Mouse (Mus musculus) embryonic facial prominence, embryonic 12.5 days (tissue): ENCODE data around the gene Fbrsl1. TPM values are rescaled to one million over a fixed set of nuclear protein-coding genes. Genes with fewer than 3 reads are reported as not detected.

Source experiments
- ATAC-seq: fragments of 200-750 bp; cut with Nextera tagmentation; 2 replicates; pipeline ENCODE4 v1.8.0; 2017; ENCODE audit not compliant: insufficient number of reproducible peaks, insufficient read depth, low FRiP score, low TSS enrichment
- H3K27ac ChIP-seq: fragments of 300-500 bp; sonication (generic); 2 replicates; pipeline ENCODE4 v1.5.1; 2016; ENCODE audit warnings: mild to moderate bottlenecking
- H3K27me3 ChIP-seq: fragments of 300-500 bp; sonication (generic); 2 replicates; pipeline ENCODE4 v1.6.1; 2016; ENCODE audit warnings: mild to moderate bottlenecking, moderate library complexity
- H3K36me3 ChIP-seq: fragments of 300-500 bp; sonication (generic); 2 replicates; pipeline ENCODE4 v1.6.1; 2016; ENCODE audit warnings: mild to moderate bottlenecking
- H3K4me1 ChIP-seq: fragments of 300-500 bp; sonication (generic); 2 replicates; pipeline ENCODE4 v1.6.1; 2016
- H3K4me2 ChIP-seq: fragments of 300-500 bp; sonication (generic); replicated peaks from 2 replicates; pipeline ENCODE4 v1.6.1; 2016; ENCODE audit warnings: mild to moderate bottlenecking, moderate library complexity
- H3K4me3 ChIP-seq: fragments of 300-500 bp; sonication (generic); 2 replicates; pipeline ENCODE4 v1.5.1; 2016; ENCODE audit warnings: mild to moderate bottlenecking
- H3K9ac ChIP-seq: fragments of 300-500 bp; sonication (generic); 2 replicates; pipeline ENCODE4 v1.6.1; 2016; ENCODE audit warnings: mild to moderate bottlenecking, moderate library complexity
- H3K9me3 ChIP-seq: fragments of 300-500 bp; sonication (generic); 2 replicates; pipeline ENCODE4 v1.6.1; 2016; ENCODE audit warnings: mild to moderate bottlenecking, moderate library complexity
- WGBS: fragments of 180-500 bp; shearing (Covaris S2); methylation state at CpG from one replicate; pipeline ENCODE4 v1.1.7; 2016; 5-methylcytosine and 5-hydroxymethylcytosine counted together
- polyA plus RNA-seq: library from polyadenylated mRNA; unstranded; fragments of >200 nt; fragmentation: Nextera tagmentation; extraction: Ambion mirVana; gene quantifications from 2 replicates; pipeline ENCODE4 v1.2.1, GENCODE M21; 2016

The Fbrsl1 gene
- polyA plus RNA-seq, result 25.4 and 26.6 TPM in 2 replicates

GRCm38 (mm10) chr5:110448436-110449134, at the start of gene Fbrsl1:
Gene Fbrsl1 (minus strand): TSS chr5:110448503.
- peaks cover 24% of the 10 kb centered on the region for H3K4me1 ChIP-seq
- ATAC-seq, result peak; percentile 95
- WGBS, result under 1% methylated on average over 38 of the region's 46 CpGs
- no peaks in the 10 kb centered on the region for H3K9me3 ChIP-seq
- H3K36me3 ChIP-seq, result no peaks in the 10 kb centered on the region
- H3K27ac ChIP-seq, result peak within 1 kb of the TSS; percentile 72
- H3K9ac ChIP-seq, result peak within 1 kb of the TSS; percentile 91
- H3K4me2 ChIP-seq, result peak within 1 kb of the TSS; percentile 98
- peak within 1 kb of the TSS; percentile 77 for H3K4me3 ChIP-seq
- no peaks in the 10 kb centered on the region for H3K27me3 ChIP-seq

- Histone ChIP-seq H3K9me3 (no peaks in the 10 kb centered on the region), H3K36me3 (no peaks in the 10 kb centered on the region), H3K27me3 (no peaks in the 10 kb centered on the region), H3K4me2 (no peak overlapping the region), H3K27ac (no peak overlapping the region), H3K9ac (no peak overlapping the region), H3K4me3 (no peak overlapping the region), H3K4me1 (no peaks in the 10 kb centered on the region)
- no peak for ATAC-seq
- WGBS, result 75% methylated on average over 10 of the region's 10 CpGs
Observed at GRCm38 (mm10) chr5:110498071-110498470, 49.8 kb upstream of the Fbrsl1 start.

- H3K9me3 ChIP-seq, result no peaks in the 10 kb centered on the region
- no peak overlapping the region for H3K27ac ChIP-seq
- no peak overlapping the region for H3K4me2 ChIP-seq
- H3K36me3 ChIP-seq, result no peaks in the 10 kb centered on the region
- H3K27me3 ChIP-seq, result no peaks in the 10 kb centered on the region
- no peaks in the 10 kb centered on the region for H3K4me1 ChIP-seq
- 78% methylated on average over 5 of the region's 5 CpGs for WGBS
- H3K9ac ChIP-seq, result no peak overlapping the region
- ATAC-seq, result no peak
- no peak overlapping the region for H3K4me3 ChIP-seq
Observed at GRCm38 (mm10) chr5:110497556-110497955, 49.3 kb upstream of the Fbrsl1 start.

GRCm38 (mm10) chr5:110495051-110495450, 46.7 kb upstream of the Fbrsl1 start:
- Histone ChIP-seq H3K4me2 (no peak overlapping the region), H3K27me3 (no peaks in the 10 kb centered on the region), H3K9ac (no peak overlapping the region), H3K4me1 (no peaks in the 10 kb centered on the region), H3K36me3 (no peaks in the 10 kb centered on the region), H3K9me3 (no peaks in the 10 kb centered on the region), H3K4me3 (no peak overlapping the region), H3K27ac (no peak overlapping the region)
- no peak for ATAC-seq
- WGBS, result 62% methylated on average over 6 of the region's 6 CpGs

- WGBS, result 65% methylated on average over 4 of the region's 4 CpGs
- Histone ChIP-seq H3K9me3 (no peaks in the 10 kb centered on the region), H3K9ac (peak overlapping the region; percentile 5; the same call in 1 of the 2 replicates), H3K4me2 (no peak overlapping the region), H3K27ac (no peak overlapping the region), H3K27me3 (no peaks in the 10 kb centered on the region), H3K4me1 (no peaks in the 10 kb centered on the region), H3K36me3 (no peaks in the 10 kb centered on the region), H3K4me3 (no peak overlapping the region)
- no peak for ATAC-seq
Observed at GRCm38 (mm10) chr5:110494396-110494795, 46.1 kb upstream of the Fbrsl1 start.

GRCm38 (mm10) chr5:110493785-110494184, 45.5 kb upstream of the Fbrsl1 start:
- no peak overlapping the region for H3K4me2 ChIP-seq
- 6% methylated on average over 4 of the region's 4 CpGs for WGBS
- H3K36me3 ChIP-seq, result no peaks in the 10 kb centered on the region
- no peaks in the 10 kb centered on the region for H3K9me3 ChIP-seq
- H3K27ac ChIP-seq, result no peak overlapping the region
- H3K4me3 ChIP-seq, result no peak overlapping the region
- H3K27me3 ChIP-seq, result no peaks in the 10 kb centered on the region
- H3K4me1 ChIP-seq, result no peaks in the 10 kb centered on the region
- H3K9ac ChIP-seq, result no peak overlapping the region; the same call in 1 of the 2 replicates
- ATAC-seq, result no peak

- ATAC-seq, result no peak
- no peak overlapping the region for H3K9ac ChIP-seq
- peaks cover 7% of the 10 kb centered on the region; the same call in 1 of the 2 replicates for H3K4me1 ChIP-seq
- H3K36me3 ChIP-seq, result no peaks in the 10 kb centered on the region
- 44% methylated on average over 4 of the region's 4 CpGs for WGBS
- no peak overlapping the region for H3K27ac ChIP-seq
- H3K4me3 ChIP-seq, result no peak overlapping the region
- H3K27me3 ChIP-seq, result no peaks in the 10 kb centered on the region
- H3K4me2 ChIP-seq, result no peak overlapping the region
- no peaks in the 10 kb centered on the region for H3K9me3 ChIP-seq
Observed at GRCm38 (mm10) chr5:110489639-110490038, 41.3 kb upstream of the Fbrsl1 start.

GRCm38 (mm10) chr5:110487943-110488342, 39.6 kb upstream of the Fbrsl1 start:
- no peaks in the 10 kb centered on the region for H3K36me3 ChIP-seq
- no peak for ATAC-seq
- peaks cover 7% of the 10 kb centered on the region; the same call in 1 of the 2 replicates for H3K4me1 ChIP-seq
- H3K4me3 ChIP-seq, result no peak overlapping the region
- WGBS, result 46% methylated on average over 1 of the region's 1 CpGs
- H3K4me2 ChIP-seq, result no peak overlapping the region
- H3K27me3 ChIP-seq, result no peaks in the 10 kb centered on the region
- no peak overlapping the region for H3K9ac ChIP-seq
- H3K9me3 ChIP-seq, result no peaks in the 10 kb centered on the region
- H3K27ac ChIP-seq, result no peak overlapping the region

- ATAC-seq, result peak; percentile 77
Observed at GRCm38 (mm10) chr5:110486674-110487334, 38.5 kb upstream of the Fbrsl1 start.

GRCm38 (mm10) chr5:110484711-110485110, 36.4 kb upstream of the Fbrsl1 start:
- no peak for ATAC-seq
- Histone ChIP-seq H3K36me3 (no peaks in the 10 kb centered on the region), H3K4me1 (peaks cover 9% of the 10 kb centered on the region; the same call in 1 of the 2 replicates), H3K27ac (no peak overlapping the region), H3K4me3 (no peak overlapping the region), H3K27me3 (peaks cover 24% of the 10 kb centered on the region), H3K4me2 (no peak overlapping the region), H3K9me3 (no peaks in the 10 kb centered on the region), H3K9ac (no peak overlapping the region)
- WGBS, result 72% methylated on average over 3 of the region's 3 CpGs

More at GRCm38 (mm10) chr5:110486674-110487334, 38.5 kb upstream of the Fbrsl1 start:
- Histone ChIP-seq H3K36me3 (no peaks in the 10 kb centered on the region), H3K4me2 (no peak overlapping the region), H3K4me1 (peaks cover 7% of the 10 kb centered on the region; the same call in 1 of the 2 replicates), H3K4me3 (no peak overlapping the region), H3K9me3 (no peaks in the 10 kb centered on the region), H3K27me3 (peaks cover 5% of the 10 kb centered on the region; the same call in 1 of the 2 replicates), H3K27ac (0 out of 2 replicates have a peak overlapping the region, but pooled peaks have one; percentile 18), H3K9ac (no peak overlapping the region)
- 20% methylated on average over 5 of the region's 5 CpGs for WGBS

GRCm38 (mm10) chr5:110479228-110479627, 30.9 kb upstream of the Fbrsl1 start:
- no peaks in the 10 kb centered on the region for H3K9me3 ChIP-seq
- 55% methylated on average over 8 of the region's 8 CpGs for WGBS
- no peaks in the 10 kb centered on the region for H3K36me3 ChIP-seq
- no peak for ATAC-seq
- no peak overlapping the region for H3K9ac ChIP-seq
- H3K27ac ChIP-seq, result no peak overlapping the region
- 0 out of 2 replicates have a peak, but pooled peaks cover 2% of the 10 kb centered on the region for H3K4me1 ChIP-seq
- peaks cover 30% of the 10 kb centered on the region for H3K27me3 ChIP-seq
- no peak overlapping the region for H3K4me3 ChIP-seq
- no peak overlapping the region for H3K4me2 ChIP-seq

GRCm38 (mm10) chr5:110474156-110474555, 25.9 kb upstream of the Fbrsl1 start:
- Histone ChIP-seq H3K4me1 (0 out of 2 replicates have a peak, but pooled peaks cover 3% of the 10 kb centered on the region), H3K27me3 (peaks cover 3% of the 10 kb centered on the region; the same call in 1 of the 2 replicates), H3K9ac (no peak overlapping the region), H3K4me3 (no peak overlapping the region), H3K36me3 (no peaks in the 10 kb centered on the region), H3K27ac (no peak overlapping the region), H3K9me3 (no peaks in the 10 kb centered on the region), H3K4me2 (no peak overlapping the region)
- ATAC-seq, result no peak
- 71% methylated on average over 11 of the region's 11 CpGs for WGBS
